Mouse (Mus musculus): ENCODE results near the gene Pdcd5.

Pdcd5 gene

GRCm38 (mm10) chr7:35647101-35647698 lies at the start of gene Pdcd5:
Gene Pdcd5 (minus strand): TSS chr7:35647521.
- DNase-seq (ENCODE audit: low read depth, low spot score) = peak; percentile 96

GRCm38 (mm10) chr7:35692641-35693040 lies 45.3 kb upstream of the Pdcd5 start:
- no peak for DNase-seq (ENCODE audit: low read depth, low spot score)

- DNase-seq (ENCODE audit: low read depth, low spot score) = no peak
Measured at GRCm38 (mm10) chr7:35692117-35692516, 44.8 kb upstream of the Pdcd5 start.

- no peak for DNase-seq (ENCODE audit: low read depth, low spot score)
Measured at GRCm38 (mm10) chr7:35688781-35689349, 41.5 kb upstream of the Pdcd5 start.

GRCm38 (mm10) chr7:35688276-35688675 lies 41.0 kb upstream of the Pdcd5 start:
- DNase-seq (ENCODE audit: low read depth, low spot score) = no peak

GRCm38 (mm10) chr7:35687229-35687628 lies 39.9 kb upstream of the Pdcd5 start:
- DNase-seq (ENCODE audit: low read depth, low spot score) = peak; percentile 33

GRCm38 (mm10) chr7:35686756-35687155 lies 39.4 kb upstream of the Pdcd5 start:
- DNase-seq (ENCODE audit: low read depth, low spot score) = peak; percentile 38

GRCm38 (mm10) chr7:35686216-35686615 lies 38.9 kb upstream of the Pdcd5 start:
- no peak for DNase-seq (ENCODE audit: low read depth, low spot score)

- DNase-seq (ENCODE audit: low read depth, low spot score) = no peak
Measured at GRCm38 (mm10) chr7:35683409-35684122, 36.2 kb upstream of the Pdcd5 start.

GRCm38 (mm10) chr7:35681559-35681958 lies 34.2 kb upstream of the Pdcd5 start:
- DNase-seq (ENCODE audit: low read depth, low spot score) = no peak

GRCm38 (mm10) chr7:35678976-35679375 lies 31.7 kb upstream of the Pdcd5 start:
- DNase-seq (ENCODE audit: low read depth, low spot score) = peak; percentile 43

- DNase-seq (ENCODE audit: low read depth, low spot score) = no peak
Measured at GRCm38 (mm10) chr7:35668066-35669041, 21.0 kb upstream of the Pdcd5 start.

- DNase-seq (ENCODE audit: low read depth, low spot score) = no peak
Measured at GRCm38 (mm10) chr7:35663790-35664376, 16.6 kb upstream of the Pdcd5 start.

GRCm38 (mm10) chr7:35659173-35659572 lies 11.9 kb upstream of the Pdcd5 start:
- DNase-seq (ENCODE audit: low read depth, low spot score) = no peak

GRCm38 (mm10) chr7:35657829-35658228 lies 10.5 kb upstream of the Pdcd5 start:
- DNase-seq (ENCODE audit: low read depth, low spot score) = no peak

- no peak for DNase-seq (ENCODE audit: low read depth, low spot score)
Measured at GRCm38 (mm10) chr7:35651583-35652270, 4.4 kb upstream of the Pdcd5 start.

- DNase-seq (ENCODE audit: low read depth, low spot score) = no peak
Measured at GRCm38 (mm10) chr7:35650716-35651410, 3.5 kb upstream of the Pdcd5 start.

- peak; percentile 61 for DNase-seq (ENCODE audit: low read depth, low spot score)
Measured at GRCm38 (mm10) chr7:35649071-35649470, 1.8 kb upstream of the Pdcd5 start.

- no peak for DNase-seq (ENCODE audit: low read depth, low spot score)
Measured at GRCm38 (mm10) chr7:35648239-35649069, 1.1 kb upstream of the Pdcd5 start.
